12 mouse cellular contexts compared by ENCODE assay signal in genomic region chr9:94732599-94733287, GRCm38 (mm10).
DNase-seq lines count a peak whose midpoint lies in the region; ATAC-seq and TF ChIP-seq lines count a peak whose summit lies in the region.
"Had no signal": no experiment of that assay in that cellular context is flagged by ENCODE, and none has a peak within 500 bp of the region (broad histone marks: within the 10 kb centered on the region; RNA-seq: fewer than 3 reads in every experiment).

No protein-coding gene starts in this region.

- H3K27ac ChIP-seq in intestine, embryonic 14.5 days (ENCODE audit: low read depth), result no peak overlapping the region
- H3K27ac ChIP-seq in intestine, postnatal 0 days (ENCODE audit: low read depth, low read length), result no peak overlapping the region
- H3K27ac ChIP-seq in midbrain, embryonic 13.5 days, result no peak overlapping the region
- no peak overlapping the region for H3K27ac ChIP-seq in midbrain, embryonic 15.5 days
- H3K27ac ChIP-seq in stomach, postnatal 0 days (replicated peaks), result no peak overlapping the region
- H3K27ac ChIP-seq: layer of hippocampus, adult 2 months had no signal

- H3K36me3 ChIP-seq in intestine, embryonic 14.5 days (ENCODE audit: control insufficient read depth, insufficient read depth, low read length), result no peaks in the 10 kb centered on the region
- no peaks in the 10 kb centered on the region for H3K36me3 ChIP-seq in intestine, postnatal 0 days (ENCODE audit: control insufficient read depth, insufficient read depth)
- no peaks in the 10 kb centered on the region for H3K36me3 ChIP-seq in midbrain, embryonic 13.5 days
- H3K36me3 ChIP-seq in midbrain, embryonic 15.5 days (replicated peaks), result no peaks in the 10 kb centered on the region
- H3K36me3 ChIP-seq in stomach, postnatal 0 days (ENCODE audit: control insufficient read depth, insufficient read depth, low read length), result no peaks in the 10 kb centered on the region

- no peak overlapping the region for H3K4me3 ChIP-seq in intestine, embryonic 14.5 days (ENCODE audit: low read depth, low read length)
- no peak overlapping the region for H3K4me3 ChIP-seq in intestine, postnatal 0 days (ENCODE audit: low read depth, low read length)
- H3K4me3 ChIP-seq in midbrain, embryonic 13.5 days (replicated peaks), result no peak overlapping the region
- H3K4me3 ChIP-seq in midbrain, embryonic 15.5 days, result no peak overlapping the region
- no peak overlapping the region for H3K4me3 ChIP-seq in stomach, postnatal 0 days (ENCODE audit: low read depth, low read length)
- H3K4me3 ChIP-seq: erythroblast, embryonic 14.5 days; layer of hippocampus, adult 2 months had no signal

- TF ChIP-seq CTCF in intestine, postnatal 0 days (IDR thresholded peaks at IDR 0.05; ENCODE audit: low read depth), result no peak
- TF ChIP-seq CTCF in stomach, postnatal 0 days (IDR thresholded peaks at IDR 0.05; ENCODE audit: low read depth), result no peak

- H3K27me3 ChIP-seq in intestine, embryonic 14.5 days (replicated peaks; ENCODE audit: control insufficient read depth, insufficient read depth, low read length), result no peaks in the 10 kb centered on the region
- no peaks in the 10 kb centered on the region for H3K27me3 ChIP-seq in intestine, postnatal 0 days (replicated peaks; ENCODE audit: control insufficient read depth, insufficient read depth, low read length)
- no peaks in the 10 kb centered on the region for H3K27me3 ChIP-seq in midbrain, embryonic 13.5 days
- no peaks in the 10 kb centered on the region for H3K27me3 ChIP-seq in midbrain, embryonic 15.5 days (replicated peaks)
- H3K27me3 ChIP-seq in stomach, postnatal 0 days (ENCODE audit: control insufficient read depth, insufficient read depth, low read length), result no peaks in the 10 kb centered on the region

- peak; percentile 8; the same call in 1 of the 2 replicates for ATAC-seq in intestine, embryonic 14.5 days (replicated peaks; ENCODE audit: low FRiP score, low TSS enrichment, low read depth)
- no peak for ATAC-seq in intestine, postnatal 0 days
- ATAC-seq in midbrain, embryonic 13.5 days, result 0 out of 2 replicates have a peak, but pooled peaks have one; percentile 12
- no peak for ATAC-seq in midbrain, embryonic 15.5 days (replicated peaks)
- peak; percentile 57 to 63 for ATAC-seq in hematopoietic stem cell, adult 5-6 weeks (replicated peaks in 1 of 2; ENCODE audit: insufficient read depth in 1 of 2, low FRiP score in 2 of 2, low TSS enrichment in 1 of 2, low read depth in 1 of 2, poor library complexity in 2 of 2, severe bottlenecking in 2 of 2)
- 0 out of 2 replicates have a peak, but pooled peaks have one; percentile 2 for ATAC-seq in stomach, postnatal 0 days (ENCODE audit: low FRiP score, low TSS enrichment)
- ATAC-seq: activated CD4-positive, CD25-positive, alpha-beta regulatory T cell, adult 4 months had no signal

- no peak for DNase-seq in intestine, embryonic 14.5 days (ENCODE audit: low spot score)
- no peak for DNase-seq in stomach, postnatal 0 days (ENCODE audit: low spot score)
- DNase-seq in urinary bladder, adult 2 months (ENCODE audit: low spot score), result no peak
- DNase-seq: heart, adult 18-20 months; spleen, adult 18-20 months had no signal

- H3K4me2 ChIP-seq in intestine, embryonic 14.5 days (ENCODE audit: low read length), result no peak overlapping the region
- no peak overlapping the region for H3K4me2 ChIP-seq in intestine, postnatal 0 days (replicated peaks; ENCODE audit: low read depth)
- no peak overlapping the region for H3K4me2 ChIP-seq in midbrain, embryonic 13.5 days (replicated peaks)
- no peak overlapping the region for H3K4me2 ChIP-seq in midbrain, embryonic 15.5 days
- no peak overlapping the region for H3K4me2 ChIP-seq in stomach, postnatal 0 days (replicated peaks; ENCODE audit: low read depth)

- no peaks in the 10 kb centered on the region for H3K9me3 ChIP-seq in intestine, embryonic 14.5 days (ENCODE audit: control insufficient read depth, low read length)
- H3K9me3 ChIP-seq in intestine, postnatal 0 days (ENCODE audit: control insufficient read depth), result no peaks in the 10 kb centered on the region
- no peaks in the 10 kb centered on the region for H3K9me3 ChIP-seq in midbrain, embryonic 13.5 days
- no peaks in the 10 kb centered on the region for H3K9me3 ChIP-seq in midbrain, embryonic 15.5 days
- no peaks in the 10 kb centered on the region for H3K9me3 ChIP-seq in stomach, postnatal 0 days (ENCODE audit: control insufficient read depth, low read length)

- 55% methylated on average over 8 of the region's 8 CpGs for WGBS in intestine, embryonic 14.5 days
- WGBS in intestine, postnatal 0 days, result 68% methylated on average over 8 of the region's 8 CpGs
- WGBS in midbrain, embryonic 13.5 days, result 81% methylated on average over 8 of the region's 8 CpGs
- WGBS in midbrain, embryonic 15.5 days, result 84% methylated on average over 8 of the region's 8 CpGs
- WGBS in stomach, postnatal 0 days, result 65% methylated on average over 8 of the region's 8 CpGs

- no peak overlapping the region for H3K9ac ChIP-seq in intestine, embryonic 14.5 days (ENCODE audit: low read length)
- H3K9ac ChIP-seq in intestine, postnatal 0 days (ENCODE audit: low read depth, low read length), result no peak overlapping the region
- no peak overlapping the region for H3K9ac ChIP-seq in midbrain, embryonic 13.5 days (replicated peaks)
- no peak overlapping the region for H3K9ac ChIP-seq in midbrain, embryonic 15.5 days
- no peak overlapping the region for H3K9ac ChIP-seq in stomach, postnatal 0 days (ENCODE audit: low read length)

- H3K4me1 ChIP-seq in intestine, embryonic 14.5 days (replicated peaks; ENCODE audit: control insufficient read depth, insufficient read depth, low read length), result no peaks in the 10 kb centered on the region
- H3K4me1 ChIP-seq in intestine, postnatal 0 days (replicated peaks; ENCODE audit: control insufficient read depth, insufficient read depth, low read length), result no peaks in the 10 kb centered on the region
- H3K4me1 ChIP-seq in midbrain, embryonic 13.5 days (replicated peaks), result peaks cover 11% of the 10 kb centered on the region; the same call in 1 of the 2 replicates
- peaks cover 2% of the 10 kb centered on the region; the same call in 1 of the 2 replicates for H3K4me1 ChIP-seq in midbrain, embryonic 15.5 days
- H3K4me1 ChIP-seq in stomach, postnatal 0 days (replicated peaks; ENCODE audit: control insufficient read depth, insufficient read depth), result no peaks in the 10 kb centered on the region

- TF ChIP-seq EP300 in stomach, postnatal 0 days (optimal IDR thresholded peaks at IDR 0.05), result no peak

Comparison
In these comparisons a context has a peak if more than half of its experiments do, and no peak if none do; other contexts are left out.
1. ATAC-seq: peak in intestine, embryonic 14.5 days (single experiment), midbrain, embryonic 13.5 days (single experiment), hematopoietic stem cell, adult 5-6 weeks (2 of 2) and stomach, postnatal 0 days (single experiment); none in intestine, postnatal 0 days (single experiment) and midbrain, embryonic 15.5 days (single experiment).